11 mouse cellular contexts compared by ENCODE assay signal in the genomic region with DNA sequence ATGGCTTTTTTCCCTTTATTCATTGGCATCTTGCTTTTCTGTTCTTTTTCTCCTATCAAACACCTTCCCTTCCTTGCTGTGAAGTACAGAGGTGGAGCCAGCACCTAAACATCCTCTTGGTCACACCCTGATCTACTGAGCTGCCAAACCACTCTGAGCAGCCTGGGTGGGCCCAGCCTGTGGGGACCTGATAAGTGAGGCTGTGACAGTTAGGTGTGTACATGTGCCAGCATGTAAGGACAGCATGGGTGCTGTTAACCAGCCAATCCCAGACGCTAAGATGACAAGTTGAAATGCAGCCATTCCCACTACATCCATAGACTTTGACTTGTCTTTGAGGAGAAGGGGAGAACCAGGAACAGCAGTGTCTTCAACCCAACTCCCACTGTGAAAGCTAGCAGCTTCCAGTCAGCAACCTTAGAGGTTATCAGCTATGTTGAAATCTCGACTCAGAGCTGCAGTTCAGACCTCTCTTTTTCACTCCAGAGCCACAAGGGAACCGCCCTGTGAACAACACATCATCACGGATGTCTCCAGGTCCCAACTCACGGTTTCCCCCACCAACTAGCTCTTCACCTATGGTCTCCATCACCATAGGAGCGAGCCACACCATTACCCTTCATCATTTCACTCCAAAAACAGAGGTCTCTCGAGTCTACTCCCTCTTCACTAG. TPM values are rescaled to one million over a fixed set of nuclear protein-coding genes. Genes with fewer than 3 reads are reported as not detected.
DNase-seq lines count a peak whose midpoint lies in the region; ATAC-seq and TF ChIP-seq lines count a peak whose summit lies in the region.
"Had no signal": no experiment of that assay in that cellular context is flagged by ENCODE, and none has a peak within 500 bp of the region (broad histone marks: within the 10 kb centered on the region; RNA-seq: fewer than 3 reads in every experiment).

No protein-coding gene starts in this region.

- no peaks in the 10 kb centered on the region for H3K9me3 ChIP-seq in lung, embryonic 15.5 days
- no peaks in the 10 kb centered on the region for H3K9me3 ChIP-seq in liver, embryonic 14.5 days (ENCODE audit: control insufficient read depth, low read length)
- H3K9me3 ChIP-seq in stomach, embryonic 15.5 days: no peaks in the 10 kb centered on the region
- H3K9me3 ChIP-seq: embryonic facial prominence, embryonic 13.5 days had no signal

- H3K27ac ChIP-seq in lung, embryonic 15.5 days: no peak overlapping the region
- H3K27ac ChIP-seq in liver, embryonic 14.5 days: peak overlapping the region; percentile 97
- H3K27ac ChIP-seq in stomach, embryonic 15.5 days: no peak overlapping the region
- H3K27ac ChIP-seq: embryonic facial prominence, embryonic 13.5 days had no signal

- 68% methylated on average over 7 of the region's 7 CpGs for WGBS in lung, embryonic 15.5 days
- 23% methylated on average over 7 of the region's 7 CpGs for whole genome bisulfite sequencing in liver, embryonic 14.5 days (ENCODE audit: insufficient replicate concordance)
- 78% methylated on average over 7 of the region's 7 CpGs for WGBS in stomach, embryonic 15.5 days

- H3K9ac ChIP-seq in lung, embryonic 15.5 days: no peak overlapping the region
- peak overlapping the region; percentile 73 for H3K9ac ChIP-seq in liver, embryonic 14.5 days (replicated peaks)
- no peak overlapping the region for H3K9ac ChIP-seq in stomach, embryonic 15.5 days
- H3K9ac ChIP-seq: embryonic facial prominence, embryonic 13.5 days had no signal

- peak; percentile 96 for TF ChIP-seq EP300 in liver, embryonic 14.5 days (IDR thresholded peaks at IDR 0.05; ENCODE audit: low read depth)

- DNase-seq in lung, postnatal 10 days: no peak
- DNase-seq in liver, embryonic 14.5 days (ENCODE audit: low read depth in 3 of 3, low spot score in 3 of 3): peak; percentile 96
- no peak for DNase-seq in layer of hippocampus, adult 9-10 months (ENCODE audit: low spot score)
- DNase-seq in urinary bladder, adult 2 months (ENCODE audit: low spot score): no peak
- no peak for DNase-seq in adrenal gland, postnatal 25 days
- DNase-seq: heart, postnatal 36 days; lung, postnatal 14 days had no signal

- no peak overlapping the region for H3K4me3 ChIP-seq in lung, embryonic 15.5 days
- peak overlapping the region; percentile 34 to 48 for H3K4me3 ChIP-seq in liver, embryonic 14.5 days (ENCODE audit: insufficient read depth in 1 of 2, low read depth in 2 of 2, low read length in 2 of 2)
- no peak overlapping the region for H3K4me3 ChIP-seq in stomach, embryonic 15.5 days (replicated peaks)
- H3K4me3 ChIP-seq: embryonic facial prominence, embryonic 13.5 days had no signal

- H3K4me2 ChIP-seq in lung, embryonic 15.5 days: no peak overlapping the region
- peak overlapping the region; percentile 76 for H3K4me2 ChIP-seq in liver, embryonic 14.5 days (ENCODE audit: low read depth)
- no peak overlapping the region for H3K4me2 ChIP-seq in stomach, embryonic 15.5 days
- H3K4me2 ChIP-seq: embryonic facial prominence, embryonic 13.5 days had no signal

- ATAC-seq in lung, embryonic 15.5 days (ENCODE audit: borderline replicate concordance, extremely low read depth, low FRiP score, low TSS enrichment): peak; percentile 75; the same call in 1 of the 2 replicates
- peak; percentile 93 for ATAC-seq in erythroblast, adult 5-6 weeks (replicated peaks; ENCODE audit: low FRiP score, poor library complexity, severe bottlenecking)
- ATAC-seq in liver, embryonic 14.5 days (ENCODE audit: insufficient read depth): peak; percentile 100
- ATAC-seq in stomach, embryonic 15.5 days (ENCODE audit: insufficient read depth, low FRiP score, low read depth): peak; percentile 99

- H3K4me1 ChIP-seq in lung, embryonic 15.5 days: no peaks in the 10 kb centered on the region
- H3K4me1 ChIP-seq in liver, embryonic 14.5 days (replicated peaks; ENCODE audit: control insufficient read depth in 2 of 2, insufficient read depth in 2 of 2, low read length in 1 of 2): peaks cover 37 to 48% of the 10 kb centered on the region in 2 experiments
- H3K4me1 ChIP-seq in stomach, embryonic 15.5 days: no peaks in the 10 kb centered on the region
- H3K4me1 ChIP-seq: embryonic facial prominence, embryonic 13.5 days had no signal

- no peaks in the 10 kb centered on the region for H3K27me3 ChIP-seq in lung, embryonic 15.5 days
- no peaks in the 10 kb centered on the region for H3K27me3 ChIP-seq in liver, embryonic 14.5 days (ENCODE audit: control insufficient read depth, insufficient read depth, low read length)
- no peaks in the 10 kb centered on the region for H3K27me3 ChIP-seq in stomach, embryonic 15.5 days (replicated peaks)
- H3K27me3 ChIP-seq: embryonic facial prominence, embryonic 13.5 days had no signal

- no peaks in the 10 kb centered on the region for H3K36me3 ChIP-seq in lung, embryonic 15.5 days
- H3K36me3 ChIP-seq in liver, embryonic 14.5 days (replicated peaks; ENCODE audit: control insufficient read depth, insufficient read depth, low read depth): no peaks in the 10 kb centered on the region
- no peaks in the 10 kb centered on the region for H3K36me3 ChIP-seq in stomach, embryonic 15.5 days
- H3K36me3 ChIP-seq: embryonic facial prominence, embryonic 13.5 days had no signal

- no peak for TF ChIP-seq CTCF in liver, embryonic 14.5 days (IDR thresholded peaks at IDR 0.05; ENCODE audit: low read depth)

RNA-seq across cellular contexts. Expression of a gene that starts 10.3 kb away (rescaled TPM):
- 125 and 128 TPM in 2 replicates for polyA plus RNA-seq in lung, embryonic 15.5 days (2015; fragmentation: Nextera tagmentation; extraction: Ambion mirVana)
- total RNA-seq in erythroblast, adult 5-6 weeks (2015; ENCODE audit: low replicate concordance): 378 and 394 TPM in 2 replicates
- 264 and 376 TPM in 2 replicates for total RNA-seq in erythroblast, adult 5-6 weeks (2017; ENCODE audit: low replicate concordance)
- 20.1 and 39.0 TPM in 2 replicates for polyA plus RNA-seq in liver, embryonic 14.5 days (2012; rRNA removed)
- polyA plus RNA-seq in liver, embryonic 14.5 days (2014; fragmentation: Nextera tagmentation; extraction: Ambion mirVana): 121 and 136 TPM in 2 replicates
- polyA plus RNA-seq in stomach, embryonic 15.5 days (2015; fragmentation: Nextera tagmentation; extraction: Ambion mirVana): 86.4 and 89.9 TPM in 2 replicates
- polyA plus RNA-seq in urinary bladder, adult 2 months (2012; rRNA removed): 2.8 TPM in 2 replicates
- total RNA-seq in adrenal gland, postnatal 25 days (2021): 12.6 and 14.0 TPM in 2 replicates

RNA-seq across cellular contexts. Expression of a gene that starts 50.4 kb away (rescaled TPM):
- 213 and 230 TPM in 2 replicates for polyA plus RNA-seq in lung, embryonic 15.5 days (2015; fragmentation: Nextera tagmentation; extraction: Ambion mirVana)
- total RNA-seq in erythroblast, adult 5-6 weeks (2015; ENCODE audit: low replicate concordance): 162 and 171 TPM in 2 replicates
- total RNA-seq in erythroblast, adult 5-6 weeks (2017; ENCODE audit: low replicate concordance): 317 and 358 TPM in 2 replicates
- polyA plus RNA-seq in liver, embryonic 14.5 days (2012; rRNA removed): 18.6 and 50.6 TPM in 2 replicates
- polyA plus RNA-seq in liver, embryonic 14.5 days (2014; fragmentation: Nextera tagmentation; extraction: Ambion mirVana): 124 and 143 TPM in 2 replicates
- 158 and 168 TPM in 2 replicates for polyA plus RNA-seq in stomach, embryonic 15.5 days (2015; fragmentation: Nextera tagmentation; extraction: Ambion mirVana)
- polyA plus RNA-seq in urinary bladder, adult 2 months (2012; rRNA removed): 11.8 and 15.6 TPM in 2 replicates
- total RNA-seq in adrenal gland, postnatal 25 days (2021): 42.7 and 48.5 TPM in 2 replicates

RNA-seq across cellular contexts. Expression of a gene that starts 50.5 kb away (rescaled TPM):
- polyA plus RNA-seq in lung, embryonic 15.5 days (2015; fragmentation: Nextera tagmentation; extraction: Ambion mirVana): 15.5 and 18.9 TPM in 2 replicates
- 45.6 and 50.7 TPM in 2 replicates for total RNA-seq in erythroblast, adult 5-6 weeks (2015; ENCODE audit: low replicate concordance)
- total RNA-seq in erythroblast, adult 5-6 weeks (2017; ENCODE audit: low replicate concordance): 73.9 and 79.5 TPM in 2 replicates
- polyA plus RNA-seq in liver, embryonic 14.5 days (2012; rRNA removed): 7.8 and 9.7 TPM in 2 replicates
- 6.2 and 6.4 TPM in 2 replicates for polyA plus RNA-seq in liver, embryonic 14.5 days (2014; fragmentation: Nextera tagmentation; extraction: Ambion mirVana)
- polyA plus RNA-seq in stomach, embryonic 15.5 days (2015; fragmentation: Nextera tagmentation; extraction: Ambion mirVana): 11.1 and 12.1 TPM in 2 replicates
- polyA plus RNA-seq in urinary bladder, adult 2 months (2012; rRNA removed): 9.5 and 10.2 TPM in 2 replicates
- total RNA-seq in adrenal gland, postnatal 25 days (2021): 17.3 and 25.4 TPM in 2 replicates

Comparison
In these comparisons a context has a peak if more than half of its experiments do, and no peak if none do; other contexts are left out.
1. H3K4me3 ChIP-seq: peak in liver, embryonic 14.5 days (2 of 2); none in lung, embryonic 15.5 days (single experiment) and stomach, embryonic 15.5 days (single experiment).
2. DNase-seq: peak in liver, embryonic 14.5 days (3 of 3); none in lung, postnatal 10 days (single experiment), layer of hippocampus, adult 9-10 months (single experiment), urinary bladder, adult 2 months (single experiment) and adrenal gland, postnatal 25 days (single experiment).
3. Peak in every context shown above with its lines, with median percentiles within 50 percentile points of each other: ATAC-seq.